8 mouse cellular contexts compared by ENCODE assay signal in genomic region chr10:79936284-79936910, GRCm38 (mm10). TPM values are rescaled to one million over a fixed set of nuclear protein-coding genes. Genes with fewer than 3 reads are reported as not detected.
DNase-seq lines count a peak whose midpoint lies in the region; ATAC-seq and TF ChIP-seq lines count a peak whose summit lies in the region.

No protein-coding gene starts in this region.

- no peaks in the 10 kb centered on the region for H3K9me3 ChIP-seq in heart, embryonic 13.5 days
- H3K9me3 ChIP-seq in liver, postnatal 0 days (ENCODE audit: low read length), result no peaks in the 10 kb centered on the region

- no peak for ATAC-seq in heart, embryonic 13.5 days (ENCODE audit: extremely low read depth, insufficient number of reproducible peaks, low FRiP score, low TSS enrichment)
- ATAC-seq in liver, postnatal 0 days, result peak; percentile 0; the same call in 1 of the 2 replicates

- H3K27ac ChIP-seq in heart, embryonic 13.5 days (replicated peaks), result peak overlapping the region; percentile 86
- 0 out of 2 replicates have a peak overlapping the region, but pooled peaks have one; percentile 13 for H3K27ac ChIP-seq in brown adipose tissue, adult 24 weeks (replicated peaks; ENCODE audit: low read depth, low read length)
- peak overlapping the region; percentile 76 for H3K27ac ChIP-seq in kidney, adult 2 months (ENCODE audit: insufficient read depth, low read depth, low read length)
- peak overlapping the region; percentile 88 for H3K27ac ChIP-seq in liver, postnatal 0 days (ENCODE audit: low read depth)

- H3K4me3 ChIP-seq in heart, embryonic 13.5 days, result peak overlapping the region; percentile 34
- peak overlapping the region; percentile 19; the same call in 1 of the 2 replicates for H3K4me3 ChIP-seq in brown adipose tissue, adult 24 weeks (ENCODE audit: insufficient read depth, low read depth, low read length)
- no peak overlapping the region for H3K4me3 ChIP-seq in kidney, adult 2 months (ENCODE audit: insufficient read depth, low read depth, low read length)
- no peak overlapping the region for H3K4me3 ChIP-seq in liver, postnatal 0 days (ENCODE audit: low read depth, low read length)

- intact Hi-C loops in heart, postnatal 14 days (cut with DNase I), result no loop called here

- TF ChIP-seq EP300 in liver, postnatal 0 days (IDR thresholded peaks at IDR 0.05; ENCODE audit: low read depth), result no peak

- H3K4me1 ChIP-seq in heart, embryonic 13.5 days, result peaks cover 99% of the 10 kb centered on the region
- H3K4me1 ChIP-seq in brown adipose tissue, adult 24 weeks (ENCODE audit: control insufficient read depth, insufficient read depth, insufficient read length, low read length), result peaks cover 40% of the 10 kb centered on the region
- peaks cover 62% of the 10 kb centered on the region for H3K4me1 ChIP-seq in kidney, adult 2 months (ENCODE audit: control insufficient read depth, insufficient read depth, low read length)
- H3K4me1 ChIP-seq in liver, postnatal 0 days (ENCODE audit: insufficient read depth), result peaks cover 94% of the 10 kb centered on the region

- peaks cover 43% of the 10 kb centered on the region for H3K36me3 ChIP-seq in heart, embryonic 13.5 days
- no peaks in the 10 kb centered on the region for H3K36me3 ChIP-seq in kidney, adult 2 months (ENCODE audit: control insufficient read depth, insufficient read depth, low read length)
- peaks cover 55% of the 10 kb centered on the region for H3K36me3 ChIP-seq in liver, postnatal 0 days (replicated peaks; ENCODE audit: insufficient read depth, low read length)

- H3K4me2 ChIP-seq in heart, embryonic 13.5 days, result peak overlapping the region; percentile 61
- H3K4me2 ChIP-seq in liver, postnatal 0 days (ENCODE audit: low read depth, low read length), result peak overlapping the region; percentile 73

- no peak for TF ChIP-seq CTCF in kidney, adult 2 months (conservative IDR thresholded peaks at IDR 0.05; ENCODE audit: insufficient read depth, insufficient read length, low read depth, low read length)
- no peak for TF ChIP-seq CTCF in liver, postnatal 0 days (IDR thresholded peaks at IDR 0.05; ENCODE audit: low read depth)

- peak overlapping the region; percentile 68 for H3K9ac ChIP-seq in heart, embryonic 13.5 days
- peak overlapping the region; percentile 55; the same call in 1 of the 2 replicates for H3K9ac ChIP-seq in liver, postnatal 0 days (replicated peaks)

- 43% methylated on average over 10 of the region's 10 CpGs for WGBS in heart, embryonic 13.5 days
- 8% methylated on average over 10 of the region's 10 CpGs for WGBS in kidney, adult 2 months
- 37% methylated on average over 10 of the region's 10 CpGs for WGBS in liver, postnatal 0 days (ENCODE audit: insufficient replicate concordance)

- no peaks in the 10 kb centered on the region for H3K27me3 ChIP-seq in heart, embryonic 13.5 days (replicated peaks)
- H3K27me3 ChIP-seq in kidney, adult 2 months (replicated peaks; ENCODE audit: control insufficient read depth, insufficient read depth, low read length), result no peaks in the 10 kb centered on the region
- no peaks in the 10 kb centered on the region for H3K27me3 ChIP-seq in liver, postnatal 0 days (ENCODE audit: insufficient read depth, low read length)

- no peak for TF ChIP-seq POLR2A in kidney, adult 2 months (IDR thresholded peaks at IDR 0.05; ENCODE audit: low read depth, low read length)

- no peak for DNase-seq in heart, postnatal 14 days
- peak; percentile 91 for DNase-seq in kidney, adult 2 months
- no peak for DNase-seq in liver, postnatal 0 days
- no peak for DNase-seq in thymus, postnatal 36 days
- DNase-seq in Muller cell, postnatal 12 days (ENCODE audit: inconsistent ontology term), result no peak
- DNase-seq in embryo, embryonic 11 days, result no peak

RNA-seq across cellular contexts. Expression of gene Arid3a, which starts 9.6 kb away (rescaled TPM):
- polyA plus RNA-seq in heart, embryonic 13.5 days (2015; fragmentation: Nextera tagmentation; extraction: Ambion mirVana), result 3.4 and 4.2 TPM in 2 replicates
- 1 to 10 TPM; 2.2 to 2.6 TPM for total RNA-seq in heart, postnatal 14 days (2021)
- 1.3 and 2.9 TPM in 2 replicates for polyA plus RNA-seq in brown adipose tissue, adult 24 weeks (2012; ENCODE audit: insufficient read depth, insufficient read length, missing spikeins)
- 6.7 and 8.1 TPM in 2 replicates for polyA plus RNA-seq in kidney, adult 2 months (2012; rRNA removed)
- 4.5 and 5.5 TPM in 2 replicates for polyA plus RNA-seq in liver, postnatal 0 days (2015; fragmentation: Nextera tagmentation; extraction: Ambion mirVana)

RNA-seq across cellular contexts. Expression of gene R3hdm4, which starts 15.4 kb away (rescaled TPM):
- polyA plus RNA-seq in heart, embryonic 13.5 days (2015; fragmentation: Nextera tagmentation; extraction: Ambion mirVana), result 95.6 and 100 TPM in 2 replicates
- 10 to 100 TPM; 81.8 to 93.4 TPM for total RNA-seq in heart, postnatal 14 days (2021)
- polyA plus RNA-seq in brown adipose tissue, adult 24 weeks (2012; ENCODE audit: insufficient read depth, insufficient read length, missing spikeins), result 55.0 and 60.7 TPM in 2 replicates
- 146 and 154 TPM in 2 replicates for polyA plus RNA-seq in kidney, adult 2 months (2012; rRNA removed)
- 47.3 and 51.7 TPM in 2 replicates for polyA plus RNA-seq in liver, postnatal 0 days (2015; fragmentation: Nextera tagmentation; extraction: Ambion mirVana)

RNA-seq across cellular contexts. Expression of gene Kiss1r, which starts 19.6 kb away (rescaled TPM):
- polyA plus RNA-seq in heart, embryonic 13.5 days (2015; fragmentation: Nextera tagmentation; extraction: Ambion mirVana), result 0.60 and 0.67 TPM in 2 replicates
- under 1 TPM; 0.41 to 0.43 TPM for total RNA-seq in heart, postnatal 14 days (2021)
- 0.38 and 0.63 TPM in 2 replicates for polyA plus RNA-seq in brown adipose tissue, adult 24 weeks (2012; ENCODE audit: insufficient read depth, insufficient read length, missing spikeins)
- polyA plus RNA-seq in kidney, adult 2 months (2012; rRNA removed), result 5.6 and 9.2 TPM in 2 replicates
- polyA plus RNA-seq in liver, postnatal 0 days (2015; fragmentation: Nextera tagmentation; extraction: Ambion mirVana), result 0.18 and 0.34 TPM in 2 replicates

RNA-seq across cellular contexts. Expression of gene Wdr18, which starts 23.6 kb away (rescaled TPM):
- polyA plus RNA-seq in heart, embryonic 13.5 days (2015; fragmentation: Nextera tagmentation; extraction: Ambion mirVana), result 72.4 and 80.9 TPM in 2 replicates
- total RNA-seq in heart, postnatal 14 days (2021), result 10 to 100 TPM; 21.7 to 24.0 TPM
- 25.6 and 44.7 TPM in 2 replicates for polyA plus RNA-seq in brown adipose tissue, adult 24 weeks (2012; ENCODE audit: insufficient read depth, insufficient read length, missing spikeins)
- polyA plus RNA-seq in kidney, adult 2 months (2012; rRNA removed), result 60.4 and 67.5 TPM in 2 replicates
- polyA plus RNA-seq in liver, postnatal 0 days (2015; fragmentation: Nextera tagmentation; extraction: Ambion mirVana), result 40.7 and 41.2 TPM in 2 replicates

RNA-seq across cellular contexts. Expression of gene Gm26602, which starts 25.7 kb away (rescaled TPM):
- 1.7 TPM in 1 of 2 replicates, not detected in the other for polyA plus RNA-seq in heart, embryonic 13.5 days (2015; fragmentation: Nextera tagmentation; extraction: Ambion mirVana)
- total RNA-seq in heart, postnatal 14 days (2021), result not detected
- not detected in 2 replicates for polyA plus RNA-seq in brown adipose tissue, adult 24 weeks (2012; ENCODE audit: insufficient read depth, insufficient read length, missing spikeins)
- polyA plus RNA-seq in kidney, adult 2 months (2012; rRNA removed), result not detected in 2 replicates
- 4.6 TPM in 1 of 2 replicates, not detected in the other for polyA plus RNA-seq in liver, postnatal 0 days (2015; fragmentation: Nextera tagmentation; extraction: Ambion mirVana)

Comparison
In these comparisons a context has a peak if more than half of its experiments do, and no peak if none do; other contexts are left out.
1. H3K27ac ChIP-seq: peak in every context shown above with its lines; median percentile 88 in liver, postnatal 0 days; 86 in heart, embryonic 13.5 days; 76 in kidney, adult 2 months; 13 in brown adipose tissue, adult 24 weeks.
2. H3K4me3 ChIP-seq: peak in heart, embryonic 13.5 days (single experiment) and brown adipose tissue, adult 24 weeks (single experiment); none in kidney, adult 2 months (single experiment) and liver, postnatal 0 days (single experiment).